Mouse (Mus musculus) kidney, adult 2 months (tissue): ENCODE measurements around the gene Dazl.

Experiments used
- CTCF ChIP-seq: fragments of 200-500 bp; conservative IDR thresholded peaks from 2 replicates; pipeline ENCODE4 v1.5.1; 2011; ENCODE audit warnings: low read depth, mild to moderate bottlenecking, control low read depth, low read length, moderate library complexity, mixed read lengths; ENCODE audit not compliant: insufficient read depth, insufficient read length
- POLR2A ChIP-seq: fragments of 200-500 bp; IDR thresholded peaks from one replicate; pipeline ENCODE4 v1.6.1; 2011; ENCODE audit warnings: low read depth, low read length, control low read depth

GRCm38 (mm10) chr17:50235943-50236701, 57.3 kb downstream of the Dazl start:
- TF ChIP-seq CTCF: no peak
- TF ChIP-seq POLR2A: no peak
